Mouse (Mus musculus) lung, embryonic 16.5 days (tissue): Measurements from ENCODE around the gene Brwd3. TPM values are rescaled to one million over a fixed set of nuclear protein-coding genes. Genes with fewer than 3 reads are reported as not detected.

ENCODE experiments used
- polyA plus RNA-seq: library from polyadenylated mRNA; unstranded; fragments of >200 nt; fragmentation: Nextera tagmentation; extraction: Ambion mirVana; gene quantifications from 2 replicates; pipeline ENCODE4 v1.2.1, GENCODE M21; 2015

Gene Brwd3
- polyA plus RNA-seq, 1 experiment from 2014 or later: 2.8 TPM

Other genes starting within 250 kb of the Brwd3 start
- not detected in 2 replicates for gene Gm379, start 169.5 kb downstream of the Brwd3 start, polyA plus RNA-seq
- gene Hmgn5, start 179.0 kb upstream of the Brwd3 start, polyA plus RNA-seq: 29.3 and 33.6 TPM in 2 replicates